Mouse (Mus musculus) thymus, adult 2 months (tissue): ENCODE data around the gene Spdya.

Source experiments
- CTCF ChIP-seq: fragments of 200-500 bp; IDR thresholded peaks from 2 replicates; pipeline ENCODE4 v1.5.1; 2012; ENCODE audit warnings: mild to moderate bottlenecking, control low read depth, low read length, moderate library complexity, borderline replicate concordance; ENCODE audit not compliant: control insufficient read depth, poor library complexity, insufficient read depth; ENCODE audit errors: extremely low read depth
- POLR2A ChIP-seq: fragments of 200-500 bp; IDR thresholded peaks from 2 replicates; pipeline ENCODE4 v1.6.1; 2012; ENCODE audit warnings: mild to moderate bottlenecking, low read length, control low read depth, moderate library complexity; ENCODE audit not compliant: control insufficient read depth, poor library complexity, insufficient read depth; ENCODE audit errors: extremely low read depth

GRCm38 (mm10) chr17:71528042-71528441, 23.8 kb upstream of the Spdya start:
- no peak for TF ChIP-seq CTCF
- no peak for TF ChIP-seq POLR2A
